Mouse (Mus musculus) midbrain, postnatal 0 days (tissue): Measurements from ENCODE around the gene Hipk2. TPM values are rescaled to one million over a fixed set of nuclear protein-coding genes. Genes with fewer than 3 reads are reported as not detected.

ENCODE experiments used
- ATAC-seq: fragments of 200-750 bp; cut with Nextera tagmentation; 2 replicates; pipeline ENCODE4 v1.8.0; 2017; ENCODE audit warnings: moderate number of reproducible peaks, mild to moderate bottlenecking, moderate TSS enrichment, moderate library complexity; ENCODE audit not compliant: low FRiP score
- DNase-seq: peaks from one replicate; pipeline ENCODE4 v3.0.0-alpha.2; 2015; ENCODE audit warnings: low spot score
- H3K27ac ChIP-seq: fragments of 300-500 bp; sonication (generic); 2 replicates; pipeline ENCODE4 v1.5.1; 2014; ENCODE audit warnings: low read depth, mild to moderate bottlenecking, low read length, mixed read lengths
- H3K27me3 ChIP-seq: fragments of 300-500 bp; sonication (generic); 2 replicates; pipeline ENCODE4 v1.6.1; 2014; ENCODE audit warnings: low read length, control low read depth, mixed read lengths; ENCODE audit not compliant: insufficient read depth
- H3K36me3 ChIP-seq: fragments of 300-500 bp; sonication (generic); 2 replicates; pipeline ENCODE4 v1.6.1; 2014; ENCODE audit warnings: low read length, control low read depth, mixed read lengths; ENCODE audit not compliant: insufficient read depth
- H3K4me1 ChIP-seq: fragments of 300-500 bp; sonication (generic); 2 replicates; pipeline ENCODE4 v1.6.1; 2014; ENCODE audit warnings: mild to moderate bottlenecking, control low read depth, antibody characterized with exemption, low read length, mixed read lengths; ENCODE audit not compliant: insufficient read depth
- H3K4me2 ChIP-seq: fragments of 300-500 bp; sonication (generic); 2 replicates; pipeline ENCODE4 v1.6.1; 2014; ENCODE audit warnings: low read depth, mild to moderate bottlenecking, low read length, mixed read lengths; ENCODE audit not compliant: poor library complexity, severe bottlenecking
- H3K4me3 ChIP-seq: fragments of 300-500 bp; sonication (generic); 2 replicates; pipeline ENCODE4 v1.5.1; 2014; ENCODE audit warnings: low read depth, mild to moderate bottlenecking, low read length, moderate library complexity
- H3K9ac ChIP-seq: fragments of 300-500 bp; sonication (generic); replicated peaks from 2 replicates; pipeline ENCODE4 v1.6.1; 2014; ENCODE audit warnings: mild to moderate bottlenecking, low read length, moderate library complexity, mixed read lengths; ENCODE audit not compliant: poor library complexity, severe bottlenecking
- H3K9me3 ChIP-seq: fragments of 300-500 bp; sonication (generic); 2 replicates; pipeline ENCODE4 v1.6.1; 2016; ENCODE audit warnings: low read length, control low read depth
- CTCF ChIP-seq: IDR thresholded peaks from 2 replicates; pipeline ENCODE4 v1.5.1; 2016; ENCODE audit warnings: antibody characterized with exemption, mild to moderate bottlenecking
- WGBS: fragments of 180-500 bp; shearing (Covaris S2); extraction: QIAGEN DNeasy Blood & Tissue Kit; methylation state at CpG from one replicate; pipeline ENCODE4 v1.1.7; 2014; 5-methylcytosine and 5-hydroxymethylcytosine counted together
- polyA plus RNA-seq: library from polyadenylated mRNA; unstranded; fragments of >200 nt; fragmentation: Nextera tagmentation; extraction: Ambion mirVana; gene quantifications from 2 replicates; pipeline ENCODE4 v1.2.1, GENCODE M21; 2015
- total RNA-seq: library from RNA; depleted of rRNA; stranded (reverse); fragments of >200 nt; gene quantifications from 2 replicates; pipeline ENCODE4 v1.2.3, GENCODE M21; 2014

Hipk2 gene
- total and polyA plus RNA-seq, 2 experiments from 2014 or later = 24.3 to 71.0 TPM

- Histone ChIP-seq H3K4me2 (no peak overlapping the region), H3K9ac (no peak overlapping the region), H3K9me3 (no peaks in the 10 kb centered on the region), H3K27ac (no peak overlapping the region), H3K27me3 (no peaks in the 10 kb centered on the region), H3K4me1 (no peaks in the 10 kb centered on the region), H3K4me3 (no peak overlapping the region), H3K36me3 (peaks cover 13% of the 10 kb centered on the region)
- no peak for TF ChIP-seq CTCF
- DNase-seq (no peak), ATAC-seq (no peak)
- WGBS = 78% methylated on average over 4 of the region's 4 CpGs
Observed at GRCm38 (mm10) chr6:38690615-38691014, 185.3 kb downstream of the Hipk2 start.

DNA sequence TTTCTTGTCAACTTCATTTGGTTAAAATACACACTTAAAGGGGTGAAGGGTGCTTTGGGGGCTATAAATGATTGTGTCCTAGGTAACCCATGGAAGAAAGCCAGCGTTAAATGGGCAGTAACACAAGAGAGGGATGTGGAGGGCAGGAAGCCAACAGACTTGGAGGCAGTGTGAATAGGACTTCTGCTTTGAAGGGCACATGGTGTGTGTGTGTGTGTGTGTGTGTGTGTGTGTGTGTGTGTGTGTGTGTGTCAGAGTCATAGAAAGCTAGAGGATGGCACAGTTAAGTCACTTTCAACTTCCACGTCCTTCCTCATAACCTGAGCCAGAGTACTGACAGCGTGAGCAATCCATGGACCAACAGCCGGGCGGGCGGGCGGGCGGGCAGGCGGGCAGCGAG, 187.1 kb downstream of the Hipk2 start:
- TF ChIP-seq CTCF = no peak
- Histone ChIP-seq H3K9ac (no peak overlapping the region), H3K4me3 (no peak overlapping the region), H3K4me1 (no peaks in the 10 kb centered on the region), H3K27me3 (no peaks in the 10 kb centered on the region), H3K9me3 (no peaks in the 10 kb centered on the region), H3K4me2 (no peak overlapping the region), H3K27ac (no peak overlapping the region), H3K36me3 (peaks cover 4% of the 10 kb centered on the region)
- DNase-seq (peak; percentile 73), ATAC-seq (no peak)
- WGBS = 79% methylated on average over 10 of the region's 10 CpGs

- WGBS = 68% methylated on average over 11 of the region's 11 CpGs
- peak; percentile 74 for TF ChIP-seq CTCF
Observed at GRCm38 (mm10) chr6:38687216-38687615, 188.7 kb downstream of the Hipk2 start.

GRCm38 (mm10) chr6:38682532-38682931, 193.4 kb downstream of the Hipk2 start:
- no peak for TF ChIP-seq CTCF
- DNase-seq (no peak), ATAC-seq (0 out of 2 replicates have a peak, but pooled peaks have one; percentile 23)
- Histone ChIP-seq H3K4me1 (no peaks in the 10 kb centered on the region), H3K36me3 (peaks cover 11% of the 10 kb centered on the region), H3K9me3 (no peaks in the 10 kb centered on the region), H3K4me2 (no peak overlapping the region), H3K27me3 (no peaks in the 10 kb centered on the region), H3K9ac (no peak overlapping the region), H3K4me3 (no peak overlapping the region), H3K27ac (no peak overlapping the region)
- 57% methylated on average over 2 of the region's 2 CpGs for WGBS

More at GRCm38 (mm10) chr6:38687216-38687615, 188.7 kb downstream of the Hipk2 start:
- Histone ChIP-seq H3K36me3 (no peaks in the 10 kb centered on the region; the same call in 1 of the 2 replicates), H3K27me3 (no peaks in the 10 kb centered on the region), H3K4me1 (no peaks in the 10 kb centered on the region), H3K27ac (no peak overlapping the region), H3K4me2 (no peak overlapping the region), H3K9ac (no peak overlapping the region), H3K9me3 (no peaks in the 10 kb centered on the region), H3K4me3 (no peak overlapping the region)
- DNase-seq = peak; percentile 59
- no peak for ATAC-seq

DNA sequence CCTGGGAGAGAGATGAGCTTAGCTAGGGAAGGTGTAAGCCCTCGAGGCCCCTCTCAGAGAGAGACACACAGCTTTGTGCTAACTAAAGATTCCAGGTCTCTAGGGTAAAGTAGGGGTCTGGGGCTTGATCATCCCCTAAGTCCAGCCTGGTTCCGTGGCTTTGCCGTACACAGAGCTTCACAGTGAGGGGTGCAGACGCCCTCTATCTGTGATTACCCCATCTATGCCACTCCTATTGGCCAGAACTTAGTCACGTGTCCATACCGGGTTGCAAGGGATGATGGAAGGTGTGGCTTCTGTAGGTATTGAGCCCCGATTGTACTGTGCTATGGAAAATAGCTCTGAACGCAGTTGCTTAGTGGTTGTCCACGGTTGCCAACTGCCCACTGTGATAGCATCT, 198.3 kb downstream of the Hipk2 start:
- Histone ChIP-seq H3K27me3 (no peaks in the 10 kb centered on the region), H3K9ac (no peak overlapping the region), H3K9me3 (no peaks in the 10 kb centered on the region), H3K4me3 (no peak overlapping the region), H3K4me1 (no peaks in the 10 kb centered on the region), H3K36me3 (peaks cover 21% of the 10 kb centered on the region), H3K4me2 (no peak overlapping the region), H3K27ac (no peak overlapping the region)
- no peak for DNase-seq
- TF ChIP-seq CTCF = no peak
- WGBS = 77% methylated on average over 9 of the region's 9 CpGs
- ATAC-seq = no peak

DNA sequence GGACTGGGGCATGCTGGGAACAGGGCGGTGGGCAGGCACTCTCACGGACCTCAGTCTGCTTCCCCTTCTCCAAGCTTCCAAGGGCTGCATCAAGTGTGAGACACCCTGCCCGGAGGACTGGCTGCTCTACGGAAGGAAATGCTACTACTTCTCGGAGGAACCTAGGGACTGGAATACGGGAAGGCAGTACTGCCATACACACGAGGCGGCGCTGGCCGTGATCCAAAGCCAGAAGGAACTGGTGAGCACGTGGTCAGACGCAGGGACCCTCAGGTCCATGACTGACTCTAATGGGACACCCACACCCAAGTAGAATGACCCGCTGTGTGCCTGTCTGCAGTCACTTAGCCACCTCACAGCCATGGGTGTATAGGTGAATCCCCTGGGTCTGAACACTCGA, 199.2 kb downstream of the Hipk2 start:
- H3K4me1 ChIP-seq = no peaks in the 10 kb centered on the region
- H3K9me3 ChIP-seq = no peaks in the 10 kb centered on the region
- DNase-seq (no peak), ATAC-seq (no peak)
- H3K36me3 ChIP-seq = peaks cover 21% of the 10 kb centered on the region
- TF ChIP-seq CTCF = no peak
- no peaks in the 10 kb centered on the region for H3K27me3 ChIP-seq
- no peak overlapping the region for H3K27ac ChIP-seq
- H3K4me3 ChIP-seq = no peak overlapping the region
- no peak overlapping the region for H3K4me2 ChIP-seq
- H3K9ac ChIP-seq = no peak overlapping the region
- WGBS = 86% methylated on average over 14 of the region's 14 CpGs
